Comparison of ENCODE assay signal across 15 mouse cellular contexts in genomic region chr6:55098030-55098429, GRCm38 (mm10). TPM values are rescaled to one million over a fixed set of nuclear protein-coding genes. Genes with fewer than 3 reads are reported as not detected.
DNase-seq lines count a peak whose midpoint lies in the region; ATAC-seq and TF ChIP-seq lines count a peak whose summit lies in the region.
"Had no signal": no experiment of that assay in that cellular context is flagged by ENCODE, and none has a peak within 500 bp of the region (broad histone marks: within the 10 kb centered on the region; RNA-seq: fewer than 3 reads in every experiment).

No protein-coding gene starts in this region.

- no peak for DNase-seq in frontal cortex, postnatal 10 days (ENCODE audit: low spot score in 2 of 2)
- peak; percentile 75 for DNase-seq in ovary, adult 18-20 months (ENCODE audit: low spot score)
- no peak for DNase-seq in ovary, postnatal 10 days (ENCODE audit: low spot score)
- DNase-seq in forebrain, postnatal 0 days = peak; percentile 34
- DNase-seq in right cerebral cortex, postnatal 25 days = peak; percentile 42
- no peak for DNase-seq in cerebellum, postnatal 25 days
- no peak for DNase-seq in layer of hippocampus, adult 18-20 months (ENCODE audit: low spot score in 2 of 2)
- DNase-seq: cerebellum, adult 11-12 months; kidney, postnatal 14 days had no signal

- no peak overlapping the region for H3K4me3 ChIP-seq in forebrain, postnatal 0 days (ENCODE audit: low read depth, low read length)
- H3K4me3 ChIP-seq: erythroblast, embryonic 14.5 days; limb, embryonic 12.5 days; megakaryocyte, embryonic 14.5 days had no signal

- no peak overlapping the region for H3K27ac ChIP-seq in forebrain, postnatal 0 days (ENCODE audit: low read depth, low read length)
- H3K27ac ChIP-seq: limb, embryonic 12.5 days had no signal

- no peaks in the 10 kb centered on the region for H3K9me3 ChIP-seq in forebrain, postnatal 0 days (ENCODE audit: low read length)
- H3K9me3 ChIP-seq: limb, embryonic 12.5 days had no signal

- H3K9ac ChIP-seq in forebrain, postnatal 0 days = no peak overlapping the region
- H3K9ac ChIP-seq: limb, embryonic 12.5 days had no signal

- TF ChIP-seq CTCF in forebrain, postnatal 0 days (IDR thresholded peaks at IDR 0.05; ENCODE audit: low read depth) = no peak

- no peak overlapping the region for H3K4me2 ChIP-seq in forebrain, postnatal 0 days (ENCODE audit: low read depth)
- H3K4me2 ChIP-seq: limb, embryonic 12.5 days had no signal

- H3K4me1 ChIP-seq in forebrain, postnatal 0 days (ENCODE audit: insufficient read depth) = no peaks in the 10 kb centered on the region
- H3K4me1 ChIP-seq: limb, embryonic 12.5 days had no signal

- WGBS in forebrain, postnatal 0 days = 31% methylated on average over 5 of the region's 5 CpGs

- no peaks in the 10 kb centered on the region for H3K36me3 ChIP-seq in forebrain, postnatal 0 days (ENCODE audit: insufficient read depth)
- H3K36me3 ChIP-seq: limb, embryonic 12.5 days had no signal

- peak; percentile 71 for ATAC-seq in frontal cortex, adult (ENCODE audit: low TSS enrichment)
- peak; percentile 75 for ATAC-seq in forebrain, postnatal 0 days

- H3K27me3 ChIP-seq in forebrain, postnatal 0 days (ENCODE audit: insufficient read depth, low read length) = no peaks in the 10 kb centered on the region
- H3K27me3 ChIP-seq: limb, embryonic 12.5 days had no signal

RNA-seq across cellular contexts. Expression of gene Crhr2, which starts 34.8 kb away (rescaled TPM):
- 1.1 and 1.3 TPM in 2 replicates for total RNA-seq in forebrain, postnatal 0 days (2014; rRNA removed)
- polyA plus RNA-seq in forebrain, postnatal 0 days (2015; fragmentation: Nextera tagmentation; extraction: Ambion mirVana) = 1.2 and 1.6 TPM in 2 replicates
- total RNA-seq in layer of hippocampus, adult 18-20 months (2021) = 1 to 10 TPM; 2.3 to 4.9 TPM
- total RNA-seq: hematopoietic stem cell, adult 5-6 weeks; neutrophil, adult 5-6 weeks had no signal
- polyA plus RNA-seq: erythroblast, embryonic 14.5 days; limb, embryonic 12.5 days had no signal

Comparison
In these comparisons a context has a peak if more than half of its experiments do, and no peak if none do; other contexts are left out.
1. DNase-seq: peak in ovary, adult 18-20 months (single experiment), forebrain, postnatal 0 days (single experiment) and right cerebral cortex, postnatal 25 days (single experiment); none in frontal cortex, postnatal 10 days (0 of 2), ovary, postnatal 10 days (single experiment), cerebellum, postnatal 25 days (0 of 2) and layer of hippocampus, adult 18-20 months (0 of 2).